Mouse (Mus musculus) CH12.LX (cell line): ENCODE data around the gene Htr7. TPM values are rescaled to one million over a fixed set of nuclear protein-coding genes. Genes with fewer than 3 reads are reported as not detected.

Experiments
- DNase-seq: peaks from one replicate; pipeline ENCODE4 v3.0.0-alpha.2; 2013; ENCODE audit errors: extremely low read depth
- H3K27ac ChIP-seq: 2 replicates; pipeline ENCODE4 v1.5.1; 2012; ENCODE audit warnings: low read depth, mild to moderate bottlenecking, control low read depth, moderate library complexity; ENCODE audit not compliant: insufficient read depth
- H3K27me3 ChIP-seq: replicated peaks from 2 replicates; pipeline ENCODE3; 2012; ENCODE audit warnings: inconsistent platforms
- H3K36me3 ChIP-seq, 2 experiments: replicated peaks in 1 of 2; 2 replicates each; pipeline versions ENCODE3 to v1.6.1; 2012; ENCODE audit warnings: inconsistent platforms in 1 of 2, low read length in 1 of 2, mild to moderate bottlenecking in 1 of 2, mixed read lengths in 1 of 2, moderate library complexity in 1 of 2; ENCODE audit not compliant: control insufficient read depth in 1 of 2, insufficient read depth in 1 of 2
- H3K4me1 ChIP-seq, 2 experiments: 2 replicates each; pipeline ENCODE4 v1.6.1; 2012; ENCODE audit warnings: inconsistent platforms in 1 of 2, moderate library complexity in 1 of 2; ENCODE audit not compliant: insufficient read depth in 2 of 2, control insufficient read depth in 1 of 2
- H3K4me2 ChIP-seq: 2 replicates; pipeline ENCODE4 v1.6.1; 2012; ENCODE audit warnings: low read depth, mild to moderate bottlenecking, control low read depth; ENCODE audit not compliant: poor library complexity, insufficient read depth, severe bottlenecking
- H3K4me3 ChIP-seq, 3 experiments: fragments of 150-350 bp in 1 of 3; sonication (generic) in 1 of 3; replicated peaks in 1 of 3; 2 replicates each; pipeline versions ENCODE3 to v1.5.1; 2011 to 2012; ENCODE audit warnings: low read depth in 2 of 3, low read length in 2 of 3, mild to moderate bottlenecking in 2 of 3, moderate library complexity in 2 of 3, control low read depth in 1 of 3, improper control_type of control experiment in 1 of 3, inconsistent platforms in 1 of 3, mixed read lengths in 1 of 3; ENCODE audit not compliant: poor library complexity in 1 of 3
- H3K79me2 ChIP-seq: replicated peaks from 2 replicates; pipeline ENCODE4 v1.6.1; 2012; ENCODE audit warnings: mild to moderate bottlenecking, moderate library complexity; ENCODE audit not compliant: control insufficient read depth, poor library complexity, insufficient read depth, severe bottlenecking; ENCODE audit errors: extremely low read depth
- H3K9ac ChIP-seq: 2 replicates; pipeline ENCODE4 v1.6.1; 2012; ENCODE audit warnings: low read depth, mild to moderate bottlenecking, control low read depth, moderate library complexity; ENCODE audit not compliant: insufficient read depth
- H3K9me3 ChIP-seq: replicated peaks from 2 replicates; pipeline ENCODE3; 2012; ENCODE audit warnings: low read length, inconsistent platforms, mixed read lengths
- CHD2 ChIP-seq: IDR thresholded peaks from 2 replicates; pipeline ENCODE4 v1.6.1; 2011; ENCODE audit warnings: low read length, improper control_type of control experiment
- CTCF ChIP-seq, 2 experiments: IDR thresholded peaks in 1 of 2; conservative IDR thresholded peaks in 1 of 2; 2 replicates each; pipeline ENCODE4 v1.5.1; 2011 to 2012; ENCODE audit warnings: low read depth in 2 of 2, low read length in 2 of 2, improper control_type of control experiment in 1 of 2, inconsistent platforms in 1 of 2, mild to moderate bottlenecking in 1 of 2, moderate library complexity in 1 of 2
- E2F4 ChIP-seq: IDR thresholded peaks from 2 replicates; pipeline ENCODE4 v1.6.1; 2011; ENCODE audit warnings: low read depth, low read length, improper control_type of control experiment; ENCODE audit not compliant: insufficient replicate concordance
- ELF1 ChIP-seq: IDR thresholded peaks from 2 replicates; pipeline ENCODE4 v1.6.1; 2014; ENCODE audit warnings: low read depth, mild to moderate bottlenecking, inconsistent platforms, low read length, improper control_type of control experiment
- HCFC1 ChIP-seq: IDR thresholded peaks from 2 replicates; pipeline ENCODE4 v1.6.1; 2012; ENCODE audit warnings: low read depth, mild to moderate bottlenecking, inconsistent platforms, low read length, improper control_type of control experiment
- IRF4 ChIP-seq: IDR thresholded peaks from 2 replicates; pipeline ENCODE4 v1.6.1; 2014; ENCODE audit warnings: low read depth, mild to moderate bottlenecking, inconsistent platforms, low read length, improper control_type of control experiment
- JUND ChIP-seq: conservative IDR thresholded peaks from 2 replicates; pipeline ENCODE4 v1.6.1; 2011; ENCODE audit warnings: low read depth, low read length, improper control_type of control experiment
- MAZ ChIP-seq: IDR thresholded peaks from 2 replicates; pipeline ENCODE4 v1.6.1; 2012; ENCODE audit warnings: low read depth, mild to moderate bottlenecking, inconsistent platforms, low read length, improper control_type of control experiment, moderate library complexity
- NELFE ChIP-seq: IDR thresholded peaks from 2 replicates; pipeline ENCODE4 v1.6.1; 2011; ENCODE audit warnings: low read depth, low read length, improper control_type of control experiment
- PAX5 ChIP-seq: IDR thresholded peaks from 2 replicates; pipeline ENCODE4 v1.6.1; 2012; ENCODE audit warnings: low read length, inconsistent platforms, mixed read lengths
- POLR2A ChIP-seq: IDR thresholded peaks from 2 replicates; pipeline ENCODE4 v1.6.1; 2011; ENCODE audit warnings: low read depth, mild to moderate bottlenecking, improper control_type of control experiment, low read length
- RAD21 ChIP-seq: IDR thresholded peaks from 2 replicates; pipeline ENCODE4 v1.6.1; 2011; ENCODE audit warnings: low read depth, mild to moderate bottlenecking, low read length, improper control_type of control experiment, moderate library complexity
- SIN3A ChIP-seq: IDR thresholded peaks from 2 replicates; pipeline ENCODE4 v1.6.1; 2012; ENCODE audit warnings: low read length, improper control_type of control experiment, inconsistent platforms
- SMC3 ChIP-seq: IDR thresholded peaks from 2 replicates; pipeline ENCODE4 v1.6.1; 2011; ENCODE audit warnings: low read depth, low read length, improper control_type of control experiment
- TCF12 ChIP-seq: IDR thresholded peaks from 2 replicates; pipeline ENCODE4 v1.6.1; 2014; ENCODE audit warnings: low read depth, mild to moderate bottlenecking, inconsistent platforms, low read length, improper control_type of control experiment
- USF2 ChIP-seq: conservative IDR thresholded peaks from 2 replicates; pipeline ENCODE4 v1.6.1; 2011; ENCODE audit warnings: low read depth, low read length, improper control_type of control experiment
- ZC3H11A ChIP-seq: IDR thresholded peaks from 2 replicates; pipeline ENCODE4 v1.6.1; 2012; ENCODE audit warnings: low read depth, mild to moderate bottlenecking, inconsistent platforms, low read length, improper control_type of control experiment
- ZKSCAN1 ChIP-seq: IDR thresholded peaks from 2 replicates; pipeline ENCODE4 v1.6.1; 2012; ENCODE audit warnings: low read depth, inconsistent platforms, low read length, improper control_type of control experiment, borderline replicate concordance
- ZMIZ1 ChIP-seq: IDR thresholded peaks from 2 replicates; pipeline ENCODE4 v1.6.1; 2012; ENCODE audit warnings: low read depth, mild to moderate bottlenecking, inconsistent platforms, low read length, improper control_type of control experiment
- ZNF384 ChIP-seq: IDR thresholded peaks from 2 replicates; pipeline ENCODE4 v1.6.1; 2012; ENCODE audit warnings: low read depth, low read length, improper control_type of control experiment, inconsistent platforms
- dilution Hi-C: fragments of 300-500 bp; cut with MboI; formaldehyde crosslinking; loops from 2 replicates; pipeline ENCODE4 v1.14.3; 2020; ENCODE audit warnings: low sequenced_read_pairs; ENCODE audit not compliant: extremely low pct_unique_long_range_greater_than_20kb, extremely low pct_ligation_motif_present
- in situ Hi-C: fragments of 300-500 bp; cut with MboI; formaldehyde crosslinking; loops from 3 replicates; pipeline ENCODE4 v1.14.3; 2019; ENCODE audit warnings: low sequenced_read_pairs, low pct_ligation_motif_present, low pct_unique_long_range_greater_than_20kb, mixed read lengths
- polyA plus RNA-seq: library from polyadenylated mRNA; unstranded; fragments of >175 nt; gene quantifications from 2 replicates; pipeline ENCODE4 v1.2.1, GENCODE M21; 2012; ENCODE audit warnings: low read depth; ENCODE audit not compliant: insufficient read length
- total RNA-seq, 2 experiments: library from RNA; depleted of rRNA; stranded (reverse); fragments of 300-350 nt in 1 of 2; fragments of >200 nt in 1 of 2; gene quantifications; 2 replicates each; pipeline ENCODE4 v1.2.3; 2012 to 2014

Htr7 gene
- total and polyA plus RNA-seq, 3 experiments = not detected

DNA sequence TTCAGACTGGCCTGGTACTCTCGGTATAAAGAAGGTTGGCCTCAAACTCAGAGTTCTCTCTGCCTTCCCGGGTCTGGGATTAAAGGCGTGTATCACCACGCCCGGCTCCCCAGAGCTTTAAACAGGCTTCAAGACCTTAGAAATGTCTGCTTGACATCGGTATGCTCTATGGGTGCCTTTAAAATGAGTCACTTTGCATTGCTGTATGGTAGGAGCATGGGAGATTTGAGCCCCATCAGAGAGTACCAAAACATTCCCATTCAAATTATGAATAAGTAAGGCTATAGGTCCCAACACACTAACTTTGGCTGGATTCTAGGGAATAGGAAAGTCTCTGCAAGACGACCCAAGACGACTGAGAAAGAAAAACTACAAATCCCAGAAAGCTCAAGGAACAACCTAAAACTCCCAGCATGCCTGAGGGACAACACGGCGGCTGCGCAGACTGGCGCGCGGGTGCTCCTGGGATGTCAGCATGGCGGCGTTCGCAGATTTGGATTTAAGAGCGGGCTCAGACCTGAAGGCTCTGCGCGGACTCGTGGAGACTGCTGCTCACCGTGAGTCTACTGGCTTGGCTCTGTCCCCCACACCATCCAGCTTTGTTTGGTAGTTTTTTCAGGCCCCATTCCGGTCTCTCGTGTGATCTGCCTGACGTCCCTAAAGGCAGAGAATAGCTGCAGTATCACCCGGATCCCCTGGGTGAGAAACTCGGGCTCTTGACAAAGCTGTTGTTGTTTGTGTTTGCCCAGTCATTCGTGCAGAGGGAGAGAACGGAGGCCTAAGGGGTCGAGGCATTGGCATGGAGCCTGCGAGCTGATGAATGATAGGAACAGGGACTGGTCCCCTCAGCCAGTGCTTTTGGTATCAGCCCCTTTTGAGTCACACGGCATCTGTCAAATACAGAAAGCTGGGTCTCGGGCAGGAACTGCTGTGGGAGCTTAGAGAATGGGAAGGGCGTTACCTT is 26.2 kb upstream of the Htr7 start, which contains the start of gene Rpp30 (continued):
- peak; percentile 65 for TF ChIP-seq ELF1
- no peak for TF ChIP-seq USF2
- TF ChIP-seq NELFE = peak; percentile 72
- no peak for TF ChIP-seq RAD21
- no peak for TF ChIP-seq ZNF384
- TF ChIP-seq ZMIZ1 = no peak
- no peak for TF ChIP-seq CTCF (conservative IDR thresholded peaks at IDR 0.05 in 1 of 2, IDR thresholded peaks at IDR 0.05 in 1 of 2; ENCODE audit: low read depth in 2 of 2, low read length in 2 of 2)
- no peak for TF ChIP-seq MAZ
- TF ChIP-seq HCFC1 = peak; percentile 100
- no peak for TF ChIP-seq E2F4
- peak; percentile 86 for TF ChIP-seq POLR2A
- TF ChIP-seq PAX5 = no peak
- no peak for TF ChIP-seq CHD2
- no peak for TF ChIP-seq ZKSCAN1

GRCm38 (mm10) chr19:36082606-36083261 is 25.4 kb upstream of the Htr7 start:
- H3K4me2 ChIP-seq = peak overlapping the region; percentile 88
- H3K79me2 ChIP-seq = peaks cover 15% of the 10 kb centered on the region
- peak overlapping the region in 2 of 3 experiments; percentile 85 to 98 for H3K4me3 ChIP-seq
- H3K27me3 ChIP-seq = no peaks in the 10 kb centered on the region
- in situ Hi-C loops (loop anchor here (25.0 kb wide), 2 partner anchors 945 to 1095 kb away; no protein-coding TSS in a partner anchor), dilution Hi-C loops (no loop called here)
- TF ChIP-seq NELFE (no peak), TCF12 (no peak), ZC3H11A (peak; percentile 59), CTCF (conservative IDR thresholded peaks at IDR 0.05 in 1 of 2, IDR thresholded peaks at IDR 0.05 in 1 of 2; ENCODE audit: low read depth in 2 of 2, low read length in 2 of 2) (peak; percentile 45 to 87; a peak in 3 of 4 replicates), MAZ (0 out of 2 replicates have a peak, but pooled peaks have one; percentile 48), RAD21 (peak; percentile 92), ZKSCAN1 (no peak), IRF4 (peak; percentile 14; the same call in 1 of the 2 replicates), SIN3A (peak; percentile 54; the same call in 1 of the 2 replicates), JUND (no peak), SMC3 (peak; percentile 86), E2F4 (peak; percentile 58; the same call in 1 of the 2 replicates)
- peak overlapping the region; percentile 79 for H3K9ac ChIP-seq
- H3K36me3 ChIP-seq = peaks cover 5 to 17% of the 10 kb centered on the region in 2 experiments
- DNase-seq = peak; percentile 81
- peaks cover 4 to 17% of the 10 kb centered on the region in 2 experiments; a peak in 3 of 4 replicates for H3K4me1 ChIP-seq
- H3K9me3 ChIP-seq = no peaks in the 10 kb centered on the region
- no peak overlapping the region for H3K27ac ChIP-seq
